Mouse (Mus musculus) spleen, postnatal 14 days (tissue): ENCODE measurements at regions not wholly inside any gene's neighbourhood (a gene's known extent, or its start where the extent isn't known, plus 50 kb on each side); places are given as distances from the start of the nearest gene placed in this dataset.

ENCODE experiments used
- DNase-seq, 2 experiments: peaks; one replicate each; pipeline ENCODE4 v3.0.0; 2021 to 2022; ENCODE audit warnings: low spot score in 2 of 2

- DNase-seq = no peak
These were observed 163.9 kb downstream of the Ptprc start for GRCm38 (mm10) chr1:138011581-138011980.

DNA sequence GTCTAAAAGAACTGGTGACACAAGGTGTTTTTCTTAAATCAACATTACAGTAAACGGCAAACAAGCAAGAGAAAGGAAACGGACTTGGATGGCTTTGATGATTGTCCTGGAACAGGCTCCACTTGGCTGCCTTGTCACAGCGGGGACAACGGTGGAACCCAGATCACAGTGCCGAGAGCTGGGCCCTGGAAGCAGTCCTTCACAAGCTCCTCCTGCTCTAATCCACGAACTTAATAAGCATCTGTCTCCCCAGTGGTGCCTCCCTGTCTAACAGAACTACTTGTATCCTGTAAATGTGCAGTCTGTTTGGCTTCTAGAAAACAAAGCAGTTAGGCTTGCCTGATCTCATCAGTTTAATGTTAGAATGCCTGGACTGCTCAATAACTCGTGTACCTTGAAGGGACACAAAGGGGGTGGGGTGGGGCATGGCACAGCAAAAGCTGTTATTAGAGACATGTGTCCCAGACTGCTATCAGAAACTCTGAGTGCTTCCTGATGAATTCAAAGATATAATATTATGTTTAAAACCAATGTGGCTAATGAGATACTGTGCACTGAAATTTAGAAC is 164.5 kb downstream of the Ptprc start:
- DNase-seq = no peak

GRCm38 (mm10) chr1:138006811-138007210 is 168.7 kb downstream of the Ptprc start:
- DNase-seq = no peak

DNA sequence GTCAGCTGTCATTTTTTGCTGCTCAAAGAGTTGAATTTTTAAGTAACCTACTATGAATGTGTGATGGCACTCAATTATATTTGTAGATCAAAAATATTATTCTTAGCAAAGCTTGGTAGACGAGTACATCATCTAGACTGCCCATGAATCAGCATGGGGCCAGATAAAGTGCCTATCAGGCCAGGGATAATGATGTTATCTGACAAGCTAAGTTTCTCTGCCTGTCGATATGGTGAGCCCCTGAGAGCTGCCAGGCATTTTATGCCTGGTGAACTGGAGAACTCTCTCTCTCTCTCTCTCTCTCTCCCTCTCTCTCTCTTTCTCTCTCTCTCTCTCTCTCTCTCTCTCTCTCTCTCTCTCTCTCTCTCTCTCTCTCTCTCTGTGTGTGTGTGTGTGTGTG is 171.2 kb downstream of the Ptprc start:
- DNase-seq = no peak

- DNase-seq = no peak
These were observed 176.1 kb downstream of the Ptprc start for GRCm38 (mm10) chr1:137999268-137999900.

DNA sequence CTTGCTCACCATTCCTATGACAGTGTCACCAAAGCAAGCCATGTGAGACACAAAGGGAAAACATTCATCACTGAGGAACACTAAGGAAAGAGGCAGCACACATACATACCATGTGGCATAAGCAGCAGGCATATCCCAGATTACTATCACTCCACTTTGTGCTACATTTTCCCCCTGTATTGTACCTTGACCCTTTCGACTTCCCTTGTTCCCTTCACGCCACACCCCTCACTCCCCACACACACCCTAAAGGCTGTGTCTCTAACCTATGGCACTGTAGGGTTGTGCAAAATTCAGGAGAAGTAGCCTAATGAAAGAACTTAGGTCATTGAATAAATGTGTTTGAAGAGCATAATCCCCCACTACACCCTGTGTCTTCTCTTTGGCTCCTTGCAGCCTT is 179.5 kb downstream of the Ptprc start:
- no peak for DNase-seq

DNA sequence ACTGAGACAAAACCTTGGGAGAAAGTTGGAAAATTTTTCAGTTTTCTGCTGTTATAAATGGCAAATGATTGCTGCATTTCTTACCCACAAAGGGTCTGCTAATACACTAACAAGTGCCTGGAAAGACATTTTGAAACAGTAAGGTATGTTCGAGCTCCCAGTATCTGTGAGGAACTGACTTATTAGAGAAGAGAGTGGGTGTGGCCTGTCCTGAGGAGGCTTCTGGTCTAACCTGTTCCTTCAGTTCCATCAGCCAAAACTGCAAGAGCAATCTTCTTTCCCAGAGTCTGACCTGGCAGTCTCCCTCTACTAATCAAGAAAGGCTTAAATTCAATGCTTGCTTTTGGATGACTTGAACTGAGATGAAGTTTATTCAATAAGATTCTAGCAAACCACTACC is 183.6 kb downstream of the Ptprc start:
- no peak for DNase-seq

DNA sequence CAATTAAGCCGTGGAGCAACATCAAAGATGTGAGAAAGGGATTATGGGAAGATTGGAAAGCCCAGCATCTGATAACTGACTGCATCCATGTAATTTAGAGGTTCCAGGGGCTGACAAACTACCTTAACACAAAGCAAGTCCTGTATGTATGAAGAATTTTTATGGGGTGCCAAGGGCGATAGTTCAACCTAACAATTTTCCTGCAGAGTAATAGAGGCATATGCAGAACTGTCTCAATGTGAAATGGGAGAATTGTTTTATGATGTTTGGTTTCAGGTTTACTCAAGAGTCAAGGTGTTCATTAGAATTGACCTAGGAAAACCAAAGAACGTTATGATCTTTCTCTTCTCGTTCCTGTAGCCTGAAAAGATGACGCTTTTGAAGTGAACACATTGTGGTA is 184.1 kb downstream of the Ptprc start:
- DNase-seq = no peak

DNA sequence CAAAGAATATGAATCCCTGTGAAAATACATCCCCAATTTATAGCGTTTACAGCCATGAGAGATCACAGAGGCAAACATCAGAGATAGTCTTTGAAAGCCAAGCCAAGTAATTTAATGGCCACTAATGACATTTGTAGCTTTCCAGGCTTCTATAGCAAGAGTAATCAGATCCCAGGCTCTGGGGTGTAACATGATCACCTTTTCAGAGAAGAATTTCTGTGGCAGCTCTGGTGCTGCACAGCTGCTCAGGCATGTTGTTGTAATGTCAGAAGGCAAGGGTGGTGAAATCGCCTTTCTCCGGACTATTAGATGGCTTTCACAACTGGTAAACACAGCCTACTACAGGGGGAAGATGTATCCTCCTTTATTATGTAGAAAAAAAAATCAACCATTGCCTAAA is 202.1 kb downstream of the Ptprc start:
- DNase-seq = no peak

GRCm38 (mm10) chr1:137972620-137973350 is 202.7 kb downstream of the Ptprc start:
- no peak for DNase-seq

DNA sequence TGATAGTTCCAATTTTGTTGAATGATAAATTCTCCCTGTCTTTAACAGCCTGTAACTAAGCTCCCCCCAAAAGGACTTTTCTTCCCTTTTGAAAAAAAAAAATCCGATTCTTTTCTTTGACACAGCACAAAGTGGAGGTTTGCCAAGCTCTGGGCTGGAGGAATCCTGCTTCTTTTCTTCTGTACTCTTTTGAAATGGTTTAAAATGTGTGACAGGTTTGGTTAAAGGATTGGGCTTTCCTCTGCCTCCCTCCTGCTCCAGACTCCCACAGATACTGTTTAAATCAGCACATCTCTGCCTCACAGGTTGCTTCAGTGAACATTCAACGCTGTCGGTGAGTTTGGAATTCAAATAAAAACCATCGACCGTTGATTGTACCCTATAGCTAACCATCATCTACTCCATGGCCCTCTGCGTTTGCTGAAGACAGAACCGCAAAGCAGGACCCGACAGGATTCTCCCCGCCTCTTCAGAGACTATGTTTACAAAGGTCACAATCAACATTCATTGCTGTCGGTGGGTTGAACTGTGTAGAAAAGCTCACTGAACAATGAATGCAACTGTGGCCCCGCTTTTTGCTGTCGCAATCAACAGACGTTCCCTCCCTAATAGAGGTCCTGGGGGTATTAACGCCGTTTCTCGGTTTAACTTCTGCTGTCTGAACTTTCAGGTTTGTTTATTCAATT is 209.2 kb downstream of the Ptprc start:
- DNase-seq = no peak

DNA sequence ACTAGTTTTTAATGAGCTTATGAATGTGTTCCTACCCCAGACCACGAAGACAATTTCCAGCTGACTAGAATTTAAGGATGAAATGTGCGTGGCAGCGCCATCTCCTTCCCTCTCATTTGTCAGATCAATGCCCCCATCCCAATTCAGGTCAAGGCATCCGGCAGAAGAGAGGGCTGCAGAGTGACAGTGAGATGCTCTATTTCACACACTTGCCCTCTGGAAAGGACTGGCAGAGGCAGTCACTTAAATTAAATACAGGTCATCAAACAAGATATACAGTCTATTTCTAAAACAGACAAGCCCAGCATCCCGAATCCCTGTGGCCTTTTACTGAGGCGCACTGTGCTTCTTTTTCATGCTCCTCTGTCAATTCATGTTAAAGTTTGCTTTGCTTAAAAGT is 211.9 kb downstream of the Ptprc start:
- DNase-seq = no peak

DNA sequence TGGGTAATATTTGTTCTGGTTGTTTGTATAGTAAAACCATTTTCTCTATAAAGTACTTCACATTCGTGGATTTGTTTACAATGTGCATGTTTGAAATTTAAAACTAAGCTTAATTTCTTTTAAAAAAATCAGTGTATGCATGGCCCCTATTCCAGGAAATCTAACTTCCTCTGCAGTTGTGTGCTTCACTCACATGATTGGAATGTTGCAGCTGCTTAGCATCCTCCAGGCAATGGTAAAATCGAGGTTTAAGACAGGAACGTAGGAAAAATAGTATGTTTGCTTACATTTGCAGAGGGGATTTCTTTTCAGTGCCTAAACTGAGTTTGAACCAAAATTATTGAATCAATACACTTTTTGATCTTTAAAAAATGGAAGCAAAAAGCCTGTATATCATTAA is 217.5 kb downstream of the Ptprc start:
- no peak for DNase-seq

- no peak for DNase-seq
These were observed 219.5 kb downstream of the Ptprc start for GRCm38 (mm10) chr1:137955993-137956392.

GRCm38 (mm10) chr1:137955139-137955538 is 220.4 kb downstream of the Ptprc start:
- DNase-seq = no peak

- DNase-seq = no peak
These were observed 222.1 kb downstream of the Ptprc start for GRCm38 (mm10) chr1:137953369-137953768.

DNA sequence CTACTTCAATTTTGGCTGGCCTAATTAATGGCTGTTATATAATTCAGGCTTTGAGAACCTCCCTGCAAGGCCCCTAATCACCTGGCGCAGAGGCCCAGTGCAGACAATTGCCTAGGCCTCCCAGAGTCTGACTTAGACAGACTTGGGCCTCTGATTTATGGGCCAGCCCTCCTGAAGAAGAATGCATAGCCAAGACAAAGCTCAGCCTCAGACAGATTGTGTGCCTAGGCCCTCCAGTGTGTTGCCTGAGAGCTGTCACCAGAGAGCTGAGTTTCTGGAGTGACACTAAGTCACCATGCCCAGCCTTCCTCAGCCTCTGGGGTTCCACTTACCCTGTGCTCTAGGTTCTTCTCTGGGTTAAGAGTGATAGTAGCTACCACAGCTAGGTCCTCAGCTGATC is 222.7 kb downstream of the Ptprc start:
- DNase-seq = no peak

DNA sequence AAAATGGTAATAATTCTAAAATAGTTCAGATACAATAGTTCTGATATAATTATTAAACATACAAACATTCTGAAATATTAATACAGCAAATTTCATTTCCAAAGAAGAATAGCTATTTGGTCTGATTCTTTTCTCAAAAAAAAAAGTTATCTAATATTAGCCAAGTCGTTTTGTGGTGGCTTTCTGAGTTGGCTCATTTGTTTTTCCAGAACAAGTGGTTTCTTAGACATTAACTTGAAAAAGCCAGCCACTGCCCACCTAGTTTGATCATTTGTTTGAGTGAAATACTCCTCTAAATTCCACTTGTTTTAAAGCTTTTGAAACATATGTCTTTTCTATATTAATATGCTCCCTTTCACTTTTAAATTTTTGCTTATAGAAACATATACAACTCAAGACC is 227.6 kb downstream of the Ptprc start:
- no peak for DNase-seq

DNA sequence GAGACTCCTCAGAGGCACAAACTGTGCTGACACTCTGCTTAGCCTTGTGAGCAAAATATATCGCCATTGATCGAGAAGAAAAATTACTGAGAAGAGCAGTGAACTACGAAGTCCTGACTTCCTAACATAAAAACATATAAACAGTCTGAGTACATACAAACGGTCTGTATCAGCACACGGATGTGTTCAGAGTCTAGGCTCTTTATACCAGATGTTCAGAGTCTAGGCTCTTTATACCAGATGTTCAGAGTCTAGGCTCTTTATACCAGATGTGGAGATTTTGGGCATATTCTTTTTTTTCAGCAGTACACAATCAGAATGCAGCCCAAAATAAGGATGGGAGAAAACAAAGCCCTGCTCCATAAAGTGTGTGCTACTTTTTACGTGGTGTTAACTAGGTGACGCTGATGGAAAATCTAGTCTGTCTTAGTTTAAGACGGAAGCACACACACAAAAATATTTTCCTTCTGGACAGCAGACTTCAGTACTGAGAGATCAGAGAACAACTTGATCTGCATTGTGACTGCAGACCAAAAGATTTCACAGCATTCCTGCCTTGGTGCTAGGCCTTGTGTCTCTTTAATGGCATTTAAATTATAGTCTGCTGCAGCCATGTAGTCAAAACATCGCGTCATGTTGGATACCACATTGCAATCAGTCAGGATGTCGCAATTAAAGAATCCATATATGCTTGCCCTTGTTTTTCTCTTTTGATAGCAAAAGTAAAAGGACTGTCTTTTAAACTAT is 233.6 kb downstream of the Ptprc start:
- no peak for DNase-seq

- no peak for DNase-seq
These were observed 239.8 kb downstream of the Ptprc start for GRCm38 (mm10) chr1:137935746-137936145.

GRCm38 (mm10) chr1:137929764-137930163 is 245.7 kb downstream of the Ptprc start:
- no peak for DNase-seq

DNA sequence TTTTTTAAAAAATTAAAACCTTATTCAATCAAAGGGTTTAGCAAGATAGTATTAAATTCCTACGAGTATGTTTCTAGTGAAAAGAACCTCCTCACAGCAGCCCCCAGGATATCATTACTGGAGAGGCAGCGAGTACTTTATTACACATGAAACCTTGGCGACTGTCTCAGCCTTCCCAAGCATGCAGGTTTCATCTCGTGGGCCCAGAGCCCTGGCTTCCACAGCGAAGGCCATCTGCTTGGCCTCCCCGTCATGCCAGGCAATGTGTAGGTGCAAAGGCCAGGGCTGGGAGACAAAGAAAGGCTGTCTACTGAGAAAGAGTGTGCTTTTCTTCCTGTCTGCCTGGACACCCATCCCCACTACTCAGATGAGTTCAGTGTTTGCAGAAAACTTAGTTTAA is 247.0 kb downstream of the Ptprc start:
- DNase-seq = no peak
